Comparison of ENCODE assay signal across 9 mouse cellular contexts in the genomic region with DNA sequence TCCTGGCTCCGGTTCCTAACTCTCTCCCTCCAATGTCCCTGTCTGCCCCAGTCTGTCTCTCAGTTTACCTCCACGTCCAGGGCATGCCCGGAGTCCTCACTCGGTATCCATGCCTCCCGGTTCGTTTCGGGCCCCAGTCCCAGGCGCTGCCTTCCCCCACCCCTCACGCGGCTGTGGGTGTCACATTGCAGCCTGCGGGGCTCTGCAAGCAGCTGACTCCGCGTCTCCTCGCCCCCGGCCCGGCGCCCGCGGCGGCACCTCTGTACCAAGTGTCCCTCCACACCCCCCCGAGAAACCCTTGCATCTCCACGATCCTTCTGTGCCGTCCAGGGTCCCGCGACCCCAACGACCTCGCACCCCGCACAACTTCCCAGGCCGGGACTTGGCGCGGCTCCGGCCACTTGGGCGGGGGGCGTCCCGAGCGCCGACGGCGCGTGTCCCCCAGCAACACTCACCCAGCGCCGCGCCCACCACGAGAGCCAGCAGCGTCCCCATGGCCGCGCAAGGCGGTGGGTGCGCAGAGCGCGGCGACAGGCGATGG. TPM values are rescaled to one million over a fixed set of nuclear protein-coding genes. Genes with fewer than 3 reads are reported as not detected.
A peak's percentile ranks its signal among the peaks of the same experiment; 100 is the strongest.
DNase-seq lines count a peak whose midpoint lies in the region; ATAC-seq and TF ChIP-seq lines count a peak whose summit lies in the region.
"Had no signal": no experiment of that assay in that cellular context is flagged by ENCODE, and none has a peak within 500 bp of the region (broad histone marks: within the 10 kb centered on the region; RNA-seq: fewer than 3 reads in every experiment).

No protein-coding gene starts in this region.

- no peak for TF ChIP-seq CTCF in layer of hippocampus, adult 2 months (conservative IDR thresholded peaks at IDR 0.05)
- TF ChIP-seq CTCF in cerebellum, adult 2 months (IDR thresholded peaks at IDR 0.05; ENCODE audit: borderline replicate concordance, insufficient read depth, low read depth, low read length) = no peak
- TF ChIP-seq CTCF in olfactory bulb, adult 2 months (IDR thresholded peaks at IDR 0.05; ENCODE audit: insufficient read depth, low read depth, low read length) = no peak

- H3K27ac ChIP-seq in layer of hippocampus, adult 2 months = peak overlapping the region; percentile 97
- peak overlapping the region; percentile 94 for H3K27ac ChIP-seq in cerebellum, adult 2 months (ENCODE audit: insufficient read depth, low read length)
- H3K27ac ChIP-seq in forebrain, embryonic 15.5 days (replicated peaks) = no peak overlapping the region
- H3K27ac ChIP-seq in limb, embryonic 11.5 days (replicated peaks; ENCODE audit: low read depth, low read length) = no peak overlapping the region
- peak overlapping the region; percentile 19 for H3K27ac ChIP-seq in olfactory bulb, adult 2 months (ENCODE audit: insufficient read depth, low read depth, low read length)

- H3K9ac ChIP-seq in forebrain, embryonic 15.5 days (replicated peaks) = peak overlapping the region; percentile 57
- peak overlapping the region; percentile 58 for H3K9ac ChIP-seq in limb, embryonic 11.5 days (ENCODE audit: low read length)

- DNase-seq in layer of hippocampus, adult 2 months (ENCODE audit: low spot score in 2 of 2) = no peak
- no peak for DNase-seq in layer of hippocampus, adult 9-11 months
- peak; percentile 66 to 74 for DNase-seq in cerebellum, adult 2 months
- DNase-seq in limb, embryonic 11.5 days (ENCODE audit: low spot score) = peak; percentile 49
- no peak for DNase-seq in ovary, adult 18-20 months (ENCODE audit: low spot score)
- DNase-seq in thymus, postnatal 36 days = no peak

- H3K4me1 ChIP-seq in cerebellum, adult 2 months (ENCODE audit: control insufficient read depth, insufficient read depth, low read length) = peaks cover 22% of the 10 kb centered on the region
- peaks cover 16% of the 10 kb centered on the region for H3K4me1 ChIP-seq in forebrain, embryonic 15.5 days
- H3K4me1 ChIP-seq in limb, embryonic 11.5 days (ENCODE audit: control insufficient read depth, insufficient read depth, low read length) = peaks cover 4% of the 10 kb centered on the region; the same call in 1 of the 2 replicates
- H3K4me1 ChIP-seq in olfactory bulb, adult 2 months (ENCODE audit: control insufficient read depth, insufficient read depth, low read length) = peaks cover 14% of the 10 kb centered on the region

- 0 out of 2 replicates have a peak, but pooled peaks have one; percentile 30 for ATAC-seq in forebrain, embryonic 15.5 days (replicated peaks)
- ATAC-seq in limb, embryonic 11.5 days (ENCODE audit: insufficient number of reproducible peaks, low FRiP score, low TSS enrichment, low read depth) = no peak

- no peak for TF ChIP-seq POLR2A in cerebellum, adult 2 months (IDR thresholded peaks at IDR 0.05; ENCODE audit: borderline replicate concordance, insufficient read depth, low read length)
- no peak; the same call in 1 of the 2 replicates for TF ChIP-seq POLR2A in olfactory bulb, adult 2 months (IDR thresholded peaks at IDR 0.05; ENCODE audit: insufficient read depth, low read depth, low read length)

- H3K27me3 ChIP-seq in cerebellum, adult 2 months (ENCODE audit: control insufficient read depth, insufficient read depth, low read length) = no peaks in the 10 kb centered on the region
- peaks cover 21% of the 10 kb centered on the region for H3K27me3 ChIP-seq in forebrain, embryonic 15.5 days
- H3K27me3 ChIP-seq in limb, embryonic 11.5 days (ENCODE audit: control insufficient read depth, insufficient read depth, low read length) = peaks cover 29% of the 10 kb centered on the region

- WGBS in cerebellum, adult 2 months = under 1% methylated on average over 47 of the region's 53 CpGs
- WGBS in forebrain, embryonic 15.5 days = 1% methylated on average over 53 of the region's 53 CpGs
- under 1% methylated on average over 53 of the region's 53 CpGs for WGBS in limb, embryonic 11.5 days
- whole genome bisulfite sequencing in olfactory bulb, adult 2 months = 2% methylated on average over 53 of the region's 53 CpGs

- peaks cover 32% of the 10 kb centered on the region for H3K36me3 ChIP-seq in forebrain, embryonic 15.5 days
- peaks cover 10% of the 10 kb centered on the region; the same call in 1 of the 2 replicates for H3K36me3 ChIP-seq in limb, embryonic 11.5 days (ENCODE audit: control insufficient read depth, insufficient read depth, low read length)

- H3K4me2 ChIP-seq in forebrain, embryonic 15.5 days (replicated peaks) = peak overlapping the region; percentile 88
- H3K4me2 ChIP-seq in limb, embryonic 11.5 days (ENCODE audit: low read depth, severe bottlenecking) = peak overlapping the region; percentile 78

- peak overlapping the region; percentile 71 for H3K4me3 ChIP-seq in layer of hippocampus, adult 2 months
- H3K4me3 ChIP-seq in cerebellum, adult 2 months (replicated peaks; ENCODE audit: insufficient read depth, low read depth, low read length) = peak overlapping the region; percentile 86
- peak overlapping the region; percentile 54 for H3K4me3 ChIP-seq in forebrain, embryonic 15.5 days
- peak overlapping the region; percentile 42 for H3K4me3 ChIP-seq in limb, embryonic 11.5 days (ENCODE audit: low read depth, low read length)
- H3K4me3 ChIP-seq in olfactory bulb, adult 2 months (ENCODE audit: insufficient read depth, low read depth, low read length) = peak overlapping the region; percentile 85

- H3K9me3 ChIP-seq in forebrain, embryonic 15.5 days = no peaks in the 10 kb centered on the region
- H3K9me3 ChIP-seq in limb, embryonic 11.5 days (ENCODE audit: control insufficient read depth, low read length) = no peaks in the 10 kb centered on the region

RNA-seq across cellular contexts. Expression of gene Scn1b, which starts 0.5 kb away (rescaled TPM):
- 100 to 1,000 TPM; 585 to 611 TPM for total RNA-seq in layer of hippocampus, adult 2 months (2021)
- 1,376 and 1,380 TPM in 2 replicates for polyA plus RNA-seq in cerebellum, adult 2 months (2012; rRNA removed)
- polyA plus RNA-seq in forebrain, embryonic 15.5 days (2015; fragmentation: Nextera tagmentation; extraction: Ambion mirVana) = 4.3 and 4.4 TPM in 2 replicates
- polyA plus RNA-seq in limb, embryonic 11.5 days (2014; fragmentation: Nextera tagmentation; extraction: Ambion mirVana) = 0.51 and 1.0 TPM in 2 replicates
- polyA plus RNA-seq in olfactory bulb, adult 2 months (2012; ENCODE audit: insufficient read depth, insufficient read length, low replicate concordance, missing spikeins) = not detected in 2 replicates

RNA-seq across cellular contexts. Expression of gene Hpn, which starts 11.2 kb away (rescaled TPM):
- total RNA-seq in layer of hippocampus, adult 2 months (2021) = 1 to 10 TPM; 2.9 to 7.1 TPM
- 9.4 and 10.8 TPM in 2 replicates for polyA plus RNA-seq in cerebellum, adult 2 months (2012; rRNA removed)
- polyA plus RNA-seq in forebrain, embryonic 15.5 days (2015; fragmentation: Nextera tagmentation; extraction: Ambion mirVana) = 0.36 TPM in 1 of 2 replicates, not detected in the other
- 2.2 and 2.3 TPM in 2 replicates for polyA plus RNA-seq in limb, embryonic 11.5 days (2014; fragmentation: Nextera tagmentation; extraction: Ambion mirVana)
- not detected in 2 replicates for polyA plus RNA-seq in olfactory bulb, adult 2 months (2012; ENCODE audit: insufficient read depth, insufficient read length, low replicate concordance, missing spikeins)

RNA-seq across cellular contexts. Expression of gene Gramd1a, which starts 29.4 kb away (rescaled TPM):
- 100 to 1,000 TPM; 118 to 124 TPM for total RNA-seq in layer of hippocampus, adult 2 months (2021)
- polyA plus RNA-seq in cerebellum, adult 2 months (2012; rRNA removed) = 148 and 153 TPM in 2 replicates
- polyA plus RNA-seq in forebrain, embryonic 15.5 days (2015; fragmentation: Nextera tagmentation; extraction: Ambion mirVana) = 246 TPM in 2 replicates
- 86.9 and 87.2 TPM in 2 replicates for polyA plus RNA-seq in limb, embryonic 11.5 days (2014; fragmentation: Nextera tagmentation; extraction: Ambion mirVana)
- polyA plus RNA-seq in olfactory bulb, adult 2 months (2012; ENCODE audit: insufficient read depth, insufficient read length, low replicate concordance, missing spikeins) = not detected in 2 replicates

RNA-seq across cellular contexts. Expression of gene Fxyd3, which starts 49.8 kb away (rescaled TPM):
- 1 to 10 TPM in 1 of 2 experiments, not detected in 1; 1.7 TPM for total RNA-seq in layer of hippocampus, adult 2 months (2021)
- polyA plus RNA-seq in cerebellum, adult 2 months (2012; rRNA removed) = 1.3 and 1.4 TPM in 2 replicates
- not detected in 2 replicates for polyA plus RNA-seq in forebrain, embryonic 15.5 days (2015; fragmentation: Nextera tagmentation; extraction: Ambion mirVana)
- polyA plus RNA-seq in limb, embryonic 11.5 days (2014; fragmentation: Nextera tagmentation; extraction: Ambion mirVana) = 12.9 and 17.5 TPM in 2 replicates
- polyA plus RNA-seq in olfactory bulb, adult 2 months (2012; ENCODE audit: insufficient read depth, insufficient read length, low replicate concordance, missing spikeins) = not detected in 2 replicates
- total RNA-seq: left cerebral cortex, postnatal 10 days had no signal

Comparison
In these comparisons a context has a peak if more than half of its experiments do, and no peak if none do; other contexts are left out.
1. DNase-seq: peak in cerebellum, adult 2 months (2 of 2) and limb, embryonic 11.5 days (single experiment); none in layer of hippocampus, adult 2 months (0 of 2), layer of hippocampus, adult 9-11 months (single experiment), ovary, adult 18-20 months (single experiment) and thymus, postnatal 36 days (0 of 2).
2. H3K27ac ChIP-seq: peak in layer of hippocampus, adult 2 months (single experiment), cerebellum, adult 2 months (single experiment) and olfactory bulb, adult 2 months (single experiment); none in forebrain, embryonic 15.5 days (single experiment) and limb, embryonic 11.5 days (single experiment).
3. RNA of gene Scn1b, which starts 0.5 kb away (polyA plus RNA-seq): 1,376 to 1,380 TPM in cerebellum, adult 2 months; not detected in olfactory bulb, adult 2 months, 4.3 to 4.4 TPM in forebrain, embryonic 15.5 days and 0.51 to 1.0 TPM in limb, embryonic 11.5 days; every median in the first group is over 10 times any median in the second.
4. Peak in every context shown above with its lines, with median percentiles within 50 percentile points of each other: H3K4me3 ChIP-seq.